Mouse (Mus musculus): ENCODE data around the gene Perm1.

DNA sequence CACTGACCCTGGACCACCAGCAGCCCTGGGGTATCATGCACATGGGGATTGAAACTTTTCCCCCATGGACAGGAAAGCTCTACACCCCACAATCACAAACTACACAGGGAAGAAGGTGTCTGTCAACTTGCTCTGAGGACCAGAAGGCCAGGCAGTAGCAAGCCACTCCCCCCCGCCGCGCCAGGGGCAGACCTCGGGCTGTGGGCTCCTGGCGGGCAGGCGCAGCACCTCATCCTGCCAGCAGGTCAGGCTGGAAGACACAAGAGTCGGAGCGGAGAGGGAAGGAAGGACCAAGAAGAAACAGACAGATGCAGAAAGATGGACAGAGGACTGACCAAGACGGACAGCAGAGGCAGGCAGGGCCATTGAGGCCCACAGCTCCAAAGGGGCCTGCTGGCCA lies 38.0 kb upstream of the Perm1 start:
- TF ChIP-seq CTCF (IDR thresholded peaks at IDR 0.05; ENCODE audit: low read depth) = no peak
- TF ChIP-seq EP300 (IDR thresholded peaks at IDR 0.05; ENCODE audit: low read depth) = no peak

Measured in heart, postnatal 0 days (tissue).